Mouse (Mus musculus) embryo, embryonic 10 days (tissue): Measurements from ENCODE around the gene Slc35f5.
"Not testable (repeated sequence)": the region's sequence is repeated elsewhere in the genome, so short reads cannot be mapped to it uniquely, and the experiment has no call there.

Experiments used
- DNase-seq: peaks from one replicate; pipeline ENCODE4 v3.0.0-alpha.2; 2015; ENCODE audit warnings: low spot score

The Slc35f5 gene

GRCm38 (mm10) chr1:125560259-125561192 is at the start of gene Slc35f5:
Gene Slc35f5 (plus strand): TSS chr1:125560595.
- peak; percentile 96 for DNase-seq

DNA sequence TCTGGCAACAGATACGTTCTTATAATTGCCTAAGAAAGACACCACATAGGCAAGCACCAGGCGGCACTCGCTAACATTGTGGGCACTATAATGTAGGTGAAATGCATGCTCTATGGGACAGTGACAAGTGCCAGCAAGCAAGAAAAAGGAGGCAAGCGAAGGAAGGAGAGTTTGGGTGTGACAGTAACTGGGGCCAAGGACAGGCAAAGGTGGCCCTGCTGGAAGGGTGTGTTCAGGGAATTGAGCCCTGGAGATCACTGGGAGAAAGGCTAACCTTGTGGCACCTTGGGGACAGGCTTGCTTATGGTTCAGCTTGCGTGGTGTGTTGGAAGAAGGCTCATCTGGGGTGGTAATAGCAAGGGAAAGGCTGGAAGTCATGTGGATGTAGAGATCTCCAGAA is 45.7 kb upstream of the Slc35f5 start:
- DNase-seq, result no peak

DNA sequence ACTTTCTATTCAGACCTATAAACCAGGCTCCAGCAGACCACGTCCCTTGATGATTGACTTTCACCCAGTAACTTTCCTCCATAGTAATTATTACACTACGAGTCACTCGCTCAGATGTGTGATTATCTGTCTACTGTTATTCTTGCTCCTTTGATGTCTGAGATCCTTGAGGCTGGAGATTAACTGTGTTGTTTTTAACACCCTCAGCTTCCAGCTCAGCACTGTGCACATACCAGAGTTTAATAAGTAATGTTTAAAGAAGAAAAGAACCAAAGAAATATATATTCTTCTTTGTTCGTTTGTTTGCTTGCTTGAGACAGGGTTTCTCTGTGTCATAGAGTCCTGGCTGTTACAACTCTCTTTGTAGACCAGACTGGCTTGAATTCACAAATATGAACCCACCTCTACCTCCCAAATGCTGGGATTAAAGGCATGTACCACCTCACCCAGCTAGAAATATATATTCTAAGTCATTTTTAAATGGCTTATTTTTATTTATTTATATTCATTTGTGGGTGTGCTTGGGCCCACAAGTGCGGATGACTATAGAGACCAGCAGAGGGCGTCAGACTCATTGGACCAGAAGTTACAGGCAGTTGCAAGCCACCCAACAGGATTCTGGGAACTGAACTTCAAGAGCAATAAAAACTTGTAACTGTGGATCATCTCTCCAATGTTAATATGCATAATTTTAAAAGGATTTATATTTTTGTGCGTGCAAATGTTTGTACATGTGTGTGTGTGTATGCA is 43.3 kb upstream of the Slc35f5 start:
- no peak for DNase-seq

DNA sequence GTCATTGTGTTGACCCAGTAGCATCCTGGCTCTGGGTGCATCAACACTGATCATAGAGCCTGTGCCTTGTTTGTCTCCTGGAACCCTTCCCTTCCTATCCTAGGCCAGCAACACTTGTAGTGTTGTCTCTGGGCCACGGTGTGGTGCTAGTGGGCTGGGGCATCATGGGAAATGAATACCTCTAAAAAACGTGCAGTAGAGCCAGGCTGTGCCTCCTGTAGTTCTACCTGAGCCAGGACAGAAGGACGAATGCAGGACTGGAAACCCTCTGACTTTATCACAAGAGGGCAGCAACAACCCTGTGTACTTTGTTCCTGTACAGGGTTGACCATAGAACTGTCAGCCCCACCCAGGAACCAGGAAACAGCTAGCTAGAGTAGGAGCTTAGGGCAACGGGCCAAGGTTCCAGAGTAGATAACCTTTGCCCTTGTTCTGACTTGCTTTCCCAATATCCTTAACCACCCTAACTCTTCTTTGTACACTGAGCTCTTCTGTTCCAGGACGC is 41.2 kb upstream of the Slc35f5 start:
- no peak for DNase-seq

GRCm38 (mm10) chr1:125525965-125526665 is 34.3 kb upstream of the Slc35f5 start:
- no peak for DNase-seq

DNA sequence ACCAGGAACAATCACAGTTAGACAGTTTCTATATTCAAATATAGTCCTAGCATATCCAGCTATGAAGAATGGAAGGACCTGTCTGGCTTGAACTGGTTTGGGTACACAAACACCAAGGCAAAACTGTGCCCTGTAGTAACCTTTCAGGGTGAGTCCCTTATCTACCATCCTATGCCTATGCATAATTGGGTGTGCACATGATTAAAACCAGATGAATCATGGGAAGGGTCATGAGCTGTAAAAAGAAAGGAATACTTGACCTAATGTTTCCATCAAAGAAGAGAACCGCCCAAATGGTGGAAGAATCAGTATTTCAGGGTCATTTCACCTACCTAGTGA is 33.8 kb upstream of the Slc35f5 start:
- no peak for DNase-seq

- no peak for DNase-seq
Measured at GRCm38 (mm10) chr1:125527364-125527763, 33.0 kb upstream of the Slc35f5 start.

DNA sequence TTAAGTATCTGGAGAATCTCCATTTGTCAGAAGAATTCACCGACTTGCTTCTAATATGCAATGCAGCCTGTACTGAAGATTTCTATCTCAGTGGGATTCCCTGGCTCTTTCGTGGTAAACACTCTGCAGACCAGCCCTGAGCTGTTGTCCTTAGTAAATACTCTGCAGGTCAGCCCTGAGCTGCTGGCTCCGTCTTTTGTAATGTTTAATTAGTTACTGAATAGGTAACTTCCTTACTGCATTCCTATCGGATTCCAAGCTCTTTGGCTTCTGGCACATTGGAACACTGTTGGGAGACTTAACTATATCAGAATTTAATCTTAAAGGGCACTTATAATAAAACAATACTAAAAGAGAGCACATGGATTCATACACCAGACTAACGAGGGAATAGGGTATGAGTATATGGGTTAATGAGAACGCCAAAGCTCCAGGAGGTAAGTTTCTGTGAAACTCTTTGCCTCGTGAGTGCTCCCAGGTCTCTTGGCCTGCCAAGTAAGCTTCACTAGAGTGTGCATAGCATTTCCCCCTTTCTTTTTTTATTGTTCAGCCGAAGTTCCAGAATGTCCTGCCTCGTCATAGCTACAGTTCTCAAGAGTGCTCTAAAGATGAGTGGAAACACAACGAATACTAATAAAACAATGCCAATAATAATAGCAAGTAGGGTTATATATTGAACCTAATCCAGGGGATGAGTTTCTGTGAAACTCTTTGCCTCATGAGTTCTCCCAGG is 27.0 kb upstream of the Slc35f5 start:
- DNase-seq, result not testable (repeated sequence)

- no peak for DNase-seq
Measured at GRCm38 (mm10) chr1:125537131-125537530, 23.3 kb upstream of the Slc35f5 start.

DNA sequence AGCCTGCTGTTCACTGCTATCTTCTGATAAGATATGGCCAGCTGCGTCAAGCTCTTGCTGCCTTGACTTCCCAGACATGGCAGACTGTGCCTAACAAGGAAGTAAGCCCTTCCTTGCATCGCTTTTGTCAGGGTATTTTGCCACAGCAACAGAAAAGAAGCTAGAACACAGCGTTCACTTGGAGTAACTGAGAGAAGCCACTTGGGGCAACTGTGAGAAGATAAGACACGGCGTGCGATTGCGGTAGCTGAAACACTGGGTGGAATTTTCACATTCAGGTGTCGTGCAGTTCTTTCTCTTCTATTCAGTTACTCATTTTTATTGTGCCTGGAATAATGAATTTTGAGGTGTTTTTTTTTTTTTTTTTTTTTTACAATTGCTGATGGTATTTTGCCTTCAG is 22.6 kb upstream of the Slc35f5 start:
- DNase-seq, result no peak

DNA sequence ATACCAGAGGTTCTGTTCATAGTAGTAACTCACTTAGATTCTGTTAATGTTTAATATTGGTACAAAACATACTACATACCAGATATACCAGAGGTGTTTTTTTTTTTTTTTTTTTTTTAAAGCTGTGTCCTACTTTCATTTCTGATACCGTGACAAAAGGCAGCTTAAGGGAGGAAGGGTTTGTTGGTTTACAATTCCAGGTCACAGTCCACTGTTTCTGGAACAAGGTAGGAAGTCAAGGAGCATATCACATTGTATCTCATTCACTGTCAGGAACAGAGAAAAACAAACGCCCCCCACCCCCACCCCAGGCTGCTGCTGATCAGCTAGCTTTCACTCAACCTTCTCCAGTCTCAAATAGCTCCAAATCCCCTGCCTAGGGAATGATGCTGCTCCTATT is 21.1 kb upstream of the Slc35f5 start:
- DNase-seq, result no peak

DNA sequence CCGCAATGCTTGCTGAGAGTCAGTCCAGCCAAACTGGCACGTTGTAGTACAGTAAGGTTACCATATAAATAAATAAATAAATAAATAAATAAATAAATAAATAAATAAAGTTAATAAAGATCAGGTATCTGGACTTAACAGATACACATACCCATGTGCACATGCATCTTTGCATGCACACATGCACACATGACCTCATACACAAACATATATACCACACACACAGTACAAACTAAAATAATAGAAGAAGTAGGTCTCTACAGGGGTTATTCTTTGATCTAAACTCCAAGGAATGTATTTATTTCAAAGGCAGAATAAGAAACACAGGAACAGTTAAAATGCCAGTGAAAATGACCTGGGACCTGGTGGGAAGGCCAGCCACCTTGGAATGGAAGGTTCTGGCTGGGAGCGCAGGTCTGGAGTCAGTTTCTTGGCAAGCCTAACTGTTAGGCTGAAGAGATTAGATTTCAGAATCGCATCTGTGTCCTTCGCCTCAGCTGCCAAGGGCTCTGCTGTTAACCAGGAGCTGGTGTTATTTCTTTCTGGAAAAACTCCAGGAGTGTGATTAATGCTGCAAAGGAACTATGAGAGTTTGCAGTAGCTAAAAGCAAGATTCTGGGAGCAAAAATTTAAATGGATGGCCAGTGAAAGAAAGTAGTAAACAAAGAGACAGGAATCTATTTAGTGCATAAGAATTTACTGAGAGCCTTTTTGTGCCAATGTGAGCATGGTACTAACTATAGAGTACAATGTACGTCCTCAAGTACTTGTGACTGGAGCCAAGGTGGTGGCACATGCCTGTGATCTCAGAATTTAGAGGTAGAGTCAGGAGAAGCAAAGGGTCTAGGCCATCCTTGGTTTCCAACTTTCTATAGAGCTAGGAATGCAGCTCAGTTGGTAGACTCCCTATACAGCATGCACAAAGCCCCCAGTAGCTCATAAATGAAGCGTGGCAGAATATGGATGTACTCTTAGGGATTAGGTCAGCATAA is 18.1 kb upstream of the Slc35f5 start:
- no peak for DNase-seq

DNA sequence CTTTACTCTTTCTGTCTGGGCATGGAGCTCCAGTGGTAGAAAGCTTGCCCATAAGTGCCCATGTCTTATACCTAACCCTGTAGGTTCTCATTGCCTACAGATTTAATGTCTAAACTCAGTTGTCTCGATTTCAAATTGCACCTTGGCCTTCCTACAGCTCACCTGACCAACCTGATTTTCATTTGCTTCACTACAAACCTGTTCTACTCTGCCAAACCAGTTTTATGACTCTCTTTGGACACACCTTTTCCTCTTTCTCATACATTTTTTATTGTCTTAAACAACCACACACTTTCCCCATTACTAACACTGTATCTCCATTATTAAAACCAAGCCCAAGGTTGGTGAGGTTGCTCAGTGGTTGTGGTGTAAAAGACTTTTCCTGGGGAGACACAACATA is 10.5 kb upstream of the Slc35f5 start:
- DNase-seq, result no peak

DNA sequence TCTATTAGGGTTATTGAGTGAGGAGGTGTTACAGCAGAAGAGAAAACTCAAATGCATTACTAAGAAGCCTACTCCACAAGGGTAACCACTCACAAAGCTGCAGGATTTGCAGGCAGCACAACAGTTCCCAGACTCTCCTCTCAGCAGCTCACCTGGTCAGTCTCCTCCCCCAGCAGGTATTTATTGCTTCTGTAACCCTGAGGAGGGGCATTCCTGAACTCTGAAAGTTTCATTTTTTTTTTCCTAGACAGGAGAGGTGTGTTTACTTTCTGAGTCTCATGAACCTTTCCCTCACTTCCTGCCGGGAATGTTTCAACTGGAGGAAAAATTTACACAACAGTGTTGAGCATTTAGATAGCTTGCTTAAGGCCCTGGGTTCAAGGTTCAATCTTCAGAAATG is 10.0 kb upstream of the Slc35f5 start:
- no peak for DNase-seq

DNA sequence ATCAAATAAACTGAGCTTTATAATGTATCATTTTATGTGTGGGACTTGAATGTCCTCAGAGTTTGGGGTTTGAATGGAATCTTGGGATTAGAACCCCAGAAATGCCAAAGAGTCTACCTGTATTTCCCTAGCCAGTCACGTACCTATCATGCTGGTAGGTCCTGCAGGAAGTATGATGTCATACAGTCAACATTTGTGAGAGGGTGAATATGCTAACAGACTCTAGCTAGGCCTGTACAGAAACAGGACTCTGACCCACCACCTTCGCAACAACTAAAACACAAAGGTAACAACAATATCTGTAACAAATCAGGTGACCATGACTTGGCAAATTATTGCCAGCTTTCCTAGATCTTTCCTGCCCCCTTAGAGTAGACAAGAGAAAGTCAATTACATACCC is 8.8 kb upstream of the Slc35f5 start:
- no peak for DNase-seq

GRCm38 (mm10) chr1:125559261-125559660 is 1.1 kb upstream of the Slc35f5 start:
- no peak for DNase-seq

DNA sequence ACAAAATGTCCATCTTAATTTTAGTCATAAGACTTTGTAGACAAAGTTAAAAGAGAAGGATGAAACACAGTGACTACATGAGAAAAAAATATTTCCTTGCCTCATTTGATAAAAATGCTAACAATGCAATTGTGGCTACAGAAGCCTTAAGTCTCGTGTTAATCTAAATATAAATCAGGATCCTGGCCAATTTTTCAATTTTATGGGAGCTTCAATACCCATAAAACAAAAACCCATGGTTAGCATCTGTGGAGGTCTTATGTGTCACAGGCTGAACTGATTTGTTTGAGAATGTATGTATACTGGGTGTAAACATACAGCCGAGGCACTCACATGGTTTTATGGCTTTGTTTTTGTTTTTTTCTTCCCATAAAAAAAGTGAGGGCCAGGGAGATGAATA is 674 bp upstream of the Slc35f5 start:
- DNase-seq, result no peak

DNA sequence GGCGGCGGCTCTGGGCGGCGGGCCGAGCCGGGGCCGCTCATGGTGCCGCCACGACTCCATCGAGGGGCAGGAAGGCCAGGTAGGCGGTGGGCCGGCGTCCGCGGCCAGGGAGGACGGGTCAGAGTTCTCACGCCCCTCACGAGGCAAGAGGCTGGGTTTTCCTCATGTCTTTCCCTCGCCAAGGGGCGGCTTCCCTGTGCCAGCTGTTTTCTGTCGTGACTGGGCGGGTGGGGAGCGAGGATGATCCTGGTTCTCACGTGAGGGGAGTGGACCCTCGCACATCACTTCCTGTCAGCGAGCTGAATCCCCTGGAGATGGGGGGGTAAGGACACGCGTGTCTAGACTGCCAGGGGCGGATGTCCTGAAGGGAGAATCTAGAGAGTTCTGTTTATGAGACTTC is 811 bp downstream of the Slc35f5 start:
- DNase-seq, result peak; percentile 39

DNA sequence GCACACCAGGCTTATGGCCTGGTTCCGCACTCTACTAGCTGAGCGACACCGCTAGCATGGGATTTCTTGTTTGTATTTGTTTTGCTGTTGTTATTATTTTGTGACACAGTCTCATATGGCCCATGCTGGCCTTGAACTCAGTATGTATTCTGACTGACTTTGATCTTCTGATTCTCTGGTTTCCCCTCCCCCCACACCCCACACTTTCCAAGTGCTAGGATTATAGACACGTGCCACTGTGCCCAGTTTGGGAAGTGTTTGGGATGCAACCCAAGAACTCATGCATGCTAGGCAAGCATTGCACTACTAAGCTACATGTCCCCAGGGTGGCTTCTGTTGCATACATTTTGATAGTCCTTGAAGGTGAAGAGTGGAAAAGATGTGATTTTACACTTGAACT is 1.4 kb downstream of the Slc35f5 start:
- DNase-seq, result peak; percentile 11

DNA sequence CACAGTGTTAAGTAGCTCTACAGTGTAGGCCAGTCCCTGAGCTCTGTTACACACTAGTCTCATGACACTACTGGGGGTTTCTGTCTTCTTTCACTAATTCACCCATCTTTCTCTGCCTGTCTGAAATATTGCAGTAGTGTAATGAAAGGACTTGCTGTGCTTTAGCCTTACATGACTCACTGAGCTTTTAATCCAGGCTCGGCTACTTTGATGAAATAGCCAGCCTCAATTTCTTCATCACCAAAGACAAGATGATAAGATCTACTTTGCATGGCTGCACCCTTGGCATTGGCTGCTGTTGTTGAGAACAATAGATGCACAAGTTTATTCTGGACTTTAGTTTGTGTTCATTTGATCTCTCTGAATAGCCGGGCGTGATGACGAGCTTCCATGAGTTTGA is 7.7 kb downstream of the Slc35f5 start:
- no peak for DNase-seq

GRCm38 (mm10) chr1:125574219-125574618 is 13.8 kb downstream of the Slc35f5 start:
- DNase-seq, result peak; percentile 8
